Mouse (Mus musculus) heart, adult 8-10 months (tissue): ENCODE results near the gene Ccdc146. TPM values are rescaled to one million over a fixed set of nuclear protein-coding genes. Genes with fewer than 3 reads are reported as not detected.

Experiments used
- DNase-seq: peaks from one replicate; pipeline ENCODE4 v3.0.0; 2022; ENCODE audit warnings: low spot score
- total RNA-seq, 4 experiments: library from RNA; stranded (reverse); gene quantifications; 2 replicates each; pipeline ENCODE4 v1.2.4; 2022

Ccdc146 gene
- 1 to 10 TPM; 2.6 to 6.0 (median 4.1) TPM for total RNA-seq

DNA sequence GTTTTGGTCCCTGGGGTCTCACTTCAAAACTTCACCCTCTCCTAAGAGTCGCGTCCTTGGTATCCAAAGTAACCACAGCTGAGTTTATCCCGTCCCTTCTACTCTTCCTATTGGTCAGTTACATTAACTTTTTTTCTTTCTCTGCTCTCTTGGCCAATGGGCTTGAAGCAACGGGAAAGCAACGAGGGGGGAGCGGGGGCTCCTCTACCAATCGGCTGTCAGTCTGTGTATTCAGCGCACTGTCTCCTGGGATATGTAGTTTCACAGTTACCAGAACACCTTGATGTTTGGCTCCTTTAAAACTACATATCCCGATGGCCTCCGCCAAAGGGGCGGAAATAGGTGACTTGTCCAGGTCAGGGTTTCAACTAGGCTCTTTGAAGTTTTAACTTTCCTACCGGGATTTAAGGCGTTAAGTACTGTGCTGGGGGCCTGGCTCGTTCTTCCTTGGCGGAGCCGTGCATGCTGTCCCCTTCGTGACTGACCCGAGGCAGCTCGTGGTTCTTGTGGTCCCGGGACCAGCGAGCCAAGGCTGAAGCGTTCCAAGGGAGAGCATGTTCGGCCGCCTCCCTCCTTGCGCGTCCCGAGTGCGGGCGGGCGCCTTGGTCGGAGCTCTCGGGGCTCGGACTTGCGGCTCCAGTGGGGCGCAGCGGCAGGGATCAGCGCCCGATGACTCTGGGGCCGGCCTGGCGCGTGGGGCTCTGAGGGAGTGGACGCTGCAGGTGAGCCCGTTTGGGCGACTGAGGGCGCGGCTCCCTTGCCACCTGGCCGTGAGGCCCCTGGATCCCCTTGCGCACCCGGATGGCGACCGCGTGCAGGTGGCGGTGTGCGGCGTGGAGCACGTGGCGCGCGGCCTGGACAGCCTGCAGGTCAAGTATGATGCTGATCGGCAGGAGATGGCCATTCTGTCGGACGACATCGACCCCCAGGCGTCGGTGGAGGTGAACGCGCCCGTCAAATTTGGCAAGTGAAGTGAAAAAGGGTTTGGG lies at the start of gene Ccdc146, which contains the start of gene Fam185a:
Ccdc146 (minus strand) TSS at position 64 of the 989 bp plus-strand sequence.
Fam185a (plus strand) TSS at position 345 of the 989 bp plus-strand sequence.
- peak; percentile 97 for DNase-seq

GRCm38 (mm10) chr5:21468100-21468499 lies 43.6 kb upstream of the Ccdc146 start:
- DNase-seq: no peak

GRCm38 (mm10) chr5:21467387-21467786 lies 42.9 kb upstream of the Ccdc146 start:
- no peak for DNase-seq

GRCm38 (mm10) chr5:21440833-21441530 lies 16.5 kb upstream of the Ccdc146 start:
- no peak for DNase-seq

DNA sequence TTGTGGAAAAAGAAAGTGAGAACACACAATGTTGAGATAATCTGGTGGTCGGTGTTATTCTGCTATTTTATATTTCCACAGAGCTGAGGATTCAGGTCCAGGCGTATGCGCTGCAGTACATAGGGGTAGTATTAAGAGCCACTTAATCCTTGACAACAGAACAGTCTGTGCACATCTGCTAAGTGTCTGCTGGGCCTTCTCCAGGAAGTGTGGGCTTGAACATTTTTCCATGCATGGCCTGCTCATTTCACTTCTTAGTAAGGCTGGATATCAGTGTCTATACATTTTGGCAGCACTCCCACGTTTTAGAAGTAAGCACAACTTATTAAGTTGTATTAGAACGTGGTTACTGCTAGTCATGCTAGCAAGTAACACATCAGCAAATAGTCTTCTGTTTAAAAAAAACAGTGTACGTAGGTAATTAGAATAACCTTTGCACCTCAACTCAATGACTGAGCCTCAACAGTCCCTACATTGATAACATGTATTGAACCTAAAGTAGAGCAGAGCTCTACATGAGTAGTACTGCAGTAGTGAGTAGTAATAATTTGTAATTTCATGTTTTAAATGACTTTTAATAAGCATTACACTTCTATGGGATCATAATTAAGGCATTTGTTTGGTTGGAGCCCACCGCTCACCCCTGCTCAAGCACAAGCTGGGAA lies 15.1 kb upstream of the Ccdc146 start:
- no peak for DNase-seq

GRCm38 (mm10) chr5:21438428-21438827 lies 14.0 kb upstream of the Ccdc146 start:
- DNase-seq: no peak

DNA sequence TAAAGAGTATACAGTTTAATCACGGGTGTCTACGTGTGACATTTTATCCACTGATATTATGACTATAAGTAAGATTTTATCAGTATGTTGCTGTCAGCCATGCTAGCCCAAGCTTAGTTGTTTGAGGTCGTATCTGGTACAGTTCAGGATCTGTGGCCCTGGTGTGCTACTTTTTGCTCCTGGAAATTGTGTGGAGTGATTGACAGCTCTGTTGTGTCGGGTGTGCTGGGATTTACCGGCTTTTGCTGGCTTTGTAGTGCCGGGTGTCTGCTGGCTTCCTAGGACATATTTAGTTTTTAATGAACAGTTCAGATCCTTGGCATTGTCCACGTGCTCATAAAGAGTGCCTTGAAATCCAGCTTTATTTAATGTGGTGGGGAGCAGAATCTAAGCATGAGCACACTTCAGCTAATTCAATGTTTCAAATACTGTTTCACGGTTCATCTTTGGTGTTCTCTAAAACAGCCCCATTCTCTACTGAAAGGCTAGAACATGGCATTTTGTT lies 12.0 kb upstream of the Ccdc146 start:
- no peak for DNase-seq

DNA sequence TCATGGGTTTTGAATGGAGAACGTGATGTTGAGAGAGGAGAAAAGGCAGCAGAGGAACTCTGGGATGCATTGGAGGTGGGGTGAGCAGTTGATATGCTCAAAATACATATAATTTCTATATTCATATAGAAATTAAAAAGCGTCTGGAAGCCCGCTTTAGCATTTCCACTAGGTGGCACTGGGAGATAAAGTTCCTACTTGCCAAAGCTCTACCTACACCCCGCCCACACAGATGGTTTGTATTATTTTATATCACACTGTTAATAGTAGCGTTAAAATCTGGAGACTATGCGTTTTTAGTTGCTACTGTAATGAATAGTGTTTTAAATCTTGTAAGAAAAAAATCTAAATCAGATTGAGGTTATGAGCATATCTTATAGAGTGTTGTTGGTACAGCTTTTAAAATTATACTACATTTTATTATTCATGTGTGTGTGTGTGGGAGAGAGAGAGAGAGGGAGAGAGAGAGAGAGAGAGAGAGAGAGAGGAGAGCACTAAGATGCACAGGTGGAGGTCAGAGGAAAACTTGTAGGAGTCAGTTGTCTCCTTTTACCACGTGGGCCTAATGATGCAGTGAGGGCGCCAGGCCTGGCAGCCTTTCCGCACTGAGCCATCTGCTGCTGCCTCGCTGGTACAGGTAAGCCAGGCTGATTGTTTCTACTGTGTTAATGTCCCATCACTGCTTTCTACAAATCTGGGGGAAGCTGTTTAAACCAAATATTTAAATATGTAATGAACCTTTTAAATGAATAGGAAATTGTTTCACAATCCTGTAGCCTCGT lies 9.9 kb upstream of the Ccdc146 start:
- no peak for DNase-seq

- no peak for DNase-seq
These were observed 2.2 kb upstream of the Ccdc146 start for GRCm38 (mm10) chr5:21426666-21427065.

DNA sequence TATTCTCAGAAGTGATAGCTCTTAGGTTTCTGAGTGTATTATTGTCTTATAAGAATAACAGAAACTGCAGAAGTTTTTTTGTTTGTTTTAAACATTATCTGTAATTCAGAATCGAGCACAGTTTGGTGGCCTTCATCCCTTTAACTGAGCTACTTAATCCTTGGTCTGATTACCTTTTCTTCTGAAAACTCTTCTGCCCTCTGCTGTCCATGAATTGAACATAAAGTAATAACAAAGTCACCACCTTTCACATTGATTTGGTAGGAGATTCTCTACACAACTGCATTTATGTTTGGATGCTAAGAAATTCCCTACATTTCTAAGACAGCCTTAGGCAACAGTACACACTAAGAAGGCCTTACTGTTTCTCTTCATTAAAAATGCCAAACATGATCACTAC lies 3.9 kb downstream of the Ccdc146 start:
- DNase-seq: peak; percentile 65

DNA sequence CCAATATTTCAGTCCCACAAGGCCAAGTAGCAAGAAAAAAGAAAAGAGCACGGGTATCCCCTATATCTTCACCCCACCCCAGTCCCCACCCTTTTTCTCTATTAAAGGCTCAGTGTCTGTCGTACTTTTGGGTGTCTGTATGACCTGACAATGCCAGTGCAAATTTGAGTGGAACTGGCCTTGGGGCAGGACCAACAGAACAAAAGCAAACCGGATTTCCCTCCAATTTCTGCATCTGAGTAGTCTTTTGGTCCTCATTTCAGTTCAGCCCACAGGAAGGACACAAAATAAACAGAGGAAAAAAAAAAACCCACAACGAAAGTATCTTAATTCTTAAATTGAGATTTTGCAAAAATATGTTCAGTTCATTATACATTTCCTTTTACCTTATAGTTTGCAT lies 5.9 kb downstream of the Ccdc146 start:
- no peak for DNase-seq

- DNase-seq: no peak
These were observed 10.2 kb downstream of the Ccdc146 start for GRCm38 (mm10) chr5:21414116-21414820.

GRCm38 (mm10) chr5:21413322-21413721 lies 11.2 kb downstream of the Ccdc146 start:
- no peak for DNase-seq

DNA sequence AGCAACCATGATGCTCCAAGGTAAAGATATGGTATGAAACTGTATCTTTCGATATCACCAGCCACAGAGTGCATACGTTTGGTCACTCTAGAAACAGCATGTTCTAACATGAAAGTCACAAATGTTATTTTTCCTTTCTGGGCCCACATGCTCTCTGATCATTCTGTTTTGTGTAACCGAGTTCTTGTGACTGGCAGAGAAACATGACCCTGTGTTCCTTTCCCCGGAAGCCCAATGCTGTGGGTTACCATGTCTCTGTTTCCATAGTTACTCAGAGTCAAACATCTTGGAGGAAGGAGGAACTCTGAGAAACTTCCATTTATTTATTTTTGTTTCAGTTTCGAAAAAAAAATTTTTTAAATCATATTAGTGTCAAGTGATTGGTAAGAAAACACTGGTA lies 12.4 kb downstream of the Ccdc146 start:
- no peak for DNase-seq

DNA sequence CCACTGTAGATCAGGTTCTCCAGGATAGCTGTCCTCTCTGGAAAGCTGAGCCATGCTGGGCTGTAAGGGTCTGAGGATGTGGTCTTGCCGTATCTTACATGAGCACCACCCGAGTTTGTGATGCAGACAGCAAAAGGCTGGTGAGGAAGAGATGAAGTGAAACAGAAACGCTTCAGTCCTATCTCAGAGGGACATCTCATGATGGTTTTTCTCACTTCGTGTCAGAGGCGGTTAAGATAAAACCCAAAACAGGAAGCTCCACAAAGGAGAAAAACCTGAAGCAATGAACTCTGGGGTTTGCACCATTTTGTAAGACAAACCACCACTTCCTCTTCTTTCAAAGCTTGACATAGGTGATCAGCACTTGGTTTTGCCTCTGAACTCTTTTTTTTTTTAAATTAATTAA lies 13.2 kb downstream of the Ccdc146 start:
- DNase-seq: peak; percentile 32

DNA sequence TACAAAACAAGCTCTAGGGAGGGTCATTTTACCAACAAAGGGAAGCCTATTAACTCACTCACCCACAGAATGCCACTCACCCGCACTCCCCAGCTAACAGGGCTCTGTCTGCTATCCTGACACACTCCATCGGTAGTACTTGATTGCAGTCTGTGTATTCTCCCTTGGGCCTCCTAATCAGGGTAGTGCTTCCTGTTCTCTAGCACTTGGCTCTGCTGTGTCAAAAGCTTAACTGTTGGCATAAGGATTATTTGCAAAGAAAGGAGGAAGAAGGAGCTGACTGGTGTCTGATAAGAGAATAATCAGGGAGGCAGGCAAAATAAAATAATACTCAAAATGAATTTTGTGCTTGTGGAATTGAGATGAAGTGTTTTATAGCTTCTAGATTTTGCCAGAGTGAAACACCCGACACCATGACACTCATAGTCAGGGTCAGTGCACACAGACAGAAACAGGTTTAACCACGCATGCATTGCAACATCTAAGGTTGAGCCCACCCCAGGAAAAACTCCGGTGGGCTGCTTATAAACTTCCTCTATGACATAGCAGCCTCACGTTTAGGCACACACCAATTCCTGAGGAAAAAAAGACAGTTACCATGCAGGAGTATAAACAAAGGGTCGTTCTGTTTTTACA lies 29.2 kb downstream of the Ccdc146 start:
- DNase-seq: no peak

DNA sequence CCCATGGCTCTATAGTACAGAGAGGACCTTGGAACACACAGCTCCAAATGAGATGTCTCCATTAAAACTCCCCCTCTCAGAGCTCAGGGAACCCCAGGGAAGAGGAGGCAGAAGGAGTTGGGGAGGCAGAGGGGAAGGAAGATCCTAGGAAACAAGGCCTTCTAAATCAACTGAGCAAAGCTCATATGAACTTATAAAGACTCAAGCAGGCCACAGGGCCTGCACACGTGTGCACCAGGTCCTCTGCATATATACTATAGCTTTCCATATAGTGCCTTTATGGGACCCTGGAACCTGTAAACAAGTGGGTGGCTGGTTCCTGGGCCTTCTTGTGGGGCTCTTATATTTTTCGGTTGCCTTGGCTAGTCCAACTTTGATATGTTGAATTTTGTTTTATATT lies 29.9 kb downstream of the Ccdc146 start:
- no peak for DNase-seq

- no peak for DNase-seq
These were observed 32.7 kb downstream of the Ccdc146 start for GRCm38 (mm10) chr5:21391616-21392384.

GRCm38 (mm10) chr5:21388855-21389254 lies 35.6 kb downstream of the Ccdc146 start:
- DNase-seq: no peak
